Mouse (Mus musculus) midbrain, embryonic 12.5 days (tissue): ENCODE results near the gene Ccdc17. TPM values are rescaled to one million over a fixed set of nuclear protein-coding genes. Genes with fewer than 3 reads are reported as not detected.

Experiments used
- ATAC-seq: fragments of 200-750 bp; cut with Nextera tagmentation; 2 replicates; pipeline ENCODE4 v1.8.0; 2017; ENCODE audit warnings: low read depth, moderate TSS enrichment, moderate library complexity; ENCODE audit not compliant: low FRiP score
- H3K27ac ChIP-seq: fragments of 300-500 bp; sonication (generic); replicated peaks from 2 replicates; pipeline ENCODE4 v1.5.1; 2016; ENCODE audit warnings: mild to moderate bottlenecking
- H3K27me3 ChIP-seq: fragments of 300-500 bp; sonication (generic); 2 replicates; pipeline ENCODE4 v1.6.1; 2016; ENCODE audit warnings: mild to moderate bottlenecking
- H3K36me3 ChIP-seq: fragments of 300-500 bp; sonication (generic); 2 replicates; pipeline ENCODE4 v1.6.1; 2016
- H3K4me1 ChIP-seq: fragments of 300-500 bp; sonication (generic); 2 replicates; pipeline ENCODE4 v1.6.1; 2016
- H3K4me2 ChIP-seq: fragments of 300-500 bp; sonication (generic); replicated peaks from 2 replicates; pipeline ENCODE4 v1.6.1; 2016; ENCODE audit warnings: mild to moderate bottlenecking, moderate library complexity
- H3K4me3 ChIP-seq: fragments of 300-500 bp; sonication (generic); 2 replicates; pipeline ENCODE4 v1.5.1; 2016; ENCODE audit warnings: mild to moderate bottlenecking
- H3K9ac ChIP-seq: fragments of 300-500 bp; sonication (generic); replicated peaks from 2 replicates; pipeline ENCODE4 v1.6.1; 2016; ENCODE audit warnings: mild to moderate bottlenecking, moderate library complexity
- H3K9me3 ChIP-seq: fragments of 300-500 bp; sonication (generic); 2 replicates; pipeline ENCODE4 v1.6.1; 2016; ENCODE audit warnings: mild to moderate bottlenecking
- WGBS: fragments of 180-500 bp; shearing (Covaris S2); methylation state at CpG from one replicate; pipeline ENCODE4 v1.1.7; 2016; 5-methylcytosine and 5-hydroxymethylcytosine counted together
- polyA plus RNA-seq: library from polyadenylated mRNA; unstranded; fragments of >200 nt; fragmentation: Nextera tagmentation; extraction: Ambion mirVana; gene quantifications from 2 replicates; pipeline ENCODE4 v1.2.1, GENCODE M21; 2016

Gene Ccdc17
- polyA plus RNA-seq, 1 experiment from 2014 or later = 4.6 TPM

GRCm38 (mm10) chr4:116615237-116615636 is 18.8 kb downstream of the Ccdc17 start:
- Histone ChIP-seq H3K9me3 (no peaks in the 10 kb centered on the region), H3K4me3 (no peak overlapping the region), H3K27me3 (no peaks in the 10 kb centered on the region), H3K36me3 (peaks cover 80% of the 10 kb centered on the region), H3K27ac (no peak overlapping the region), H3K4me1 (no peaks in the 10 kb centered on the region), H3K9ac (no peak overlapping the region), H3K4me2 (no peak overlapping the region)
- no peak for ATAC-seq
- 98% methylated on average over 2 of the region's 2 CpGs for WGBS

GRCm38 (mm10) chr4:116624831-116625230 is 28.4 kb downstream of the Ccdc17 start:
- Histone ChIP-seq H3K27me3 (no peaks in the 10 kb centered on the region), H3K9me3 (no peaks in the 10 kb centered on the region), H3K4me2 (peak overlapping the region; percentile 66), H3K27ac (no peak overlapping the region), H3K4me3 (peak overlapping the region; percentile 99; the same call in 1 of the 2 replicates), H3K9ac (no peak overlapping the region), H3K36me3 (peaks cover 32% of the 10 kb centered on the region), H3K4me1 (peaks cover 21% of the 10 kb centered on the region)
- no peak for ATAC-seq
- 90% methylated on average over 4 of the region's 4 CpGs for WGBS

- H3K4me2 ChIP-seq = peak overlapping the region; percentile 66
- H3K9ac ChIP-seq = peak overlapping the region; percentile 94
- peaks cover 21% of the 10 kb centered on the region for H3K4me1 ChIP-seq
- peak overlapping the region; percentile 99 for H3K4me3 ChIP-seq
- no peaks in the 10 kb centered on the region for H3K27me3 ChIP-seq
- under 1% methylated on average over 53 of the region's 53 CpGs for WGBS
- H3K9me3 ChIP-seq = no peaks in the 10 kb centered on the region
- H3K27ac ChIP-seq = peak overlapping the region; percentile 95
- H3K36me3 ChIP-seq = peaks cover 15% of the 10 kb centered on the region
- peak; percentile 77 for ATAC-seq
These were observed 30.4 kb downstream of the Ccdc17 start for GRCm38 (mm10) chr4:116626658-116627358.

- Histone ChIP-seq H3K36me3 (peaks cover 16% of the 10 kb centered on the region), H3K4me2 (peak overlapping the region; percentile 66), H3K9me3 (no peaks in the 10 kb centered on the region), H3K4me3 (peak overlapping the region; percentile 99), H3K9ac (peak overlapping the region; percentile 94), H3K27ac (peak overlapping the region; percentile 95), H3K4me1 (peaks cover 21% of the 10 kb centered on the region), H3K27me3 (no peaks in the 10 kb centered on the region)
- ATAC-seq = peak; percentile 92
- WGBS = under 1% methylated on average over 13 of the region's 13 CpGs
These were observed 30.9 kb downstream of the Ccdc17 start for GRCm38 (mm10) chr4:116627359-116627716.

GRCm38 (mm10) chr4:116627722-116628662 is 31.5 kb downstream of the Ccdc17 start, which contains the start of gene Nasp:
TSS of gene Nasp (minus strand) at chr4:116627941.
- WGBS = 7% methylated on average over 23 of the region's 23 CpGs

GRCm38 (mm10) chr4:116635197-116635596 is 38.7 kb downstream of the Ccdc17 start:
- Histone ChIP-seq H3K9ac (no peak overlapping the region), H3K4me2 (no peak overlapping the region), H3K4me1 (no peaks in the 10 kb centered on the region), H3K9me3 (no peaks in the 10 kb centered on the region), H3K4me3 (no peak overlapping the region), H3K27ac (no peak overlapping the region), H3K36me3 (peaks cover 68% of the 10 kb centered on the region), H3K27me3 (no peaks in the 10 kb centered on the region)
- no peak for ATAC-seq
- 98% methylated on average over 1 of the region's 1 CpGs for WGBS

More at GRCm38 (mm10) chr4:116627722-116628662, 31.5 kb downstream of the Ccdc17 start, which contains the start of gene Nasp:
- no peaks in the 10 kb centered on the region for H3K9me3 ChIP-seq
- H3K4me1 ChIP-seq = peaks cover 21% of the 10 kb centered on the region
- peak within 1 kb of the TSS; percentile 99 for H3K4me3 ChIP-seq
- peak within 1 kb of the TSS; percentile 95 for H3K27ac ChIP-seq
- peak; percentile 89 for ATAC-seq
- peak within 1 kb of the TSS; percentile 94 for H3K9ac ChIP-seq
- H3K36me3 ChIP-seq = peaks cover 16% of the 10 kb centered on the region
- peak within 1 kb of the TSS; percentile 66 for H3K4me2 ChIP-seq
- no peaks in the 10 kb centered on the region for H3K27me3 ChIP-seq

- Histone ChIP-seq H3K4me2 (no peak overlapping the region), H3K27me3 (no peaks in the 10 kb centered on the region), H3K36me3 (peaks cover 92% of the 10 kb centered on the region), H3K9me3 (no peaks in the 10 kb centered on the region), H3K4me1 (no peaks in the 10 kb centered on the region), H3K4me3 (no peak overlapping the region), H3K9ac (no peak overlapping the region), H3K27ac (no peak overlapping the region)
- no peak for ATAC-seq
- over 99% methylated on average over 6 of the region's 6 CpGs for whole genome bisulfite sequencing
These were observed 42.4 kb downstream of the Ccdc17 start for GRCm38 (mm10) chr4:116638821-116639220.

GRCm38 (mm10) chr4:116642071-116642470 is 45.6 kb downstream of the Ccdc17 start:
- 100% methylated on average over 1 of the region's 1 CpGs for WGBS
- no peak for ATAC-seq
- H3K4me3 ChIP-seq = no peak overlapping the region
- H3K4me1 ChIP-seq = 0 out of 2 replicates have a peak, but pooled peaks cover 4% of the 10 kb centered on the region
- peaks cover 69% of the 10 kb centered on the region for H3K36me3 ChIP-seq
- H3K27me3 ChIP-seq = no peaks in the 10 kb centered on the region
- H3K4me2 ChIP-seq = no peak overlapping the region
- H3K27ac ChIP-seq = no peak overlapping the region
- no peaks in the 10 kb centered on the region for H3K9me3 ChIP-seq
- no peak overlapping the region for H3K9ac ChIP-seq

GRCm38 (mm10) chr4:116644326-116644725 is 47.9 kb downstream of the Ccdc17 start:
- no peak overlapping the region for H3K4me3 ChIP-seq
- no peak overlapping the region for H3K27ac ChIP-seq
- 68% methylated on average over 6 of the region's 6 CpGs for WGBS
- H3K9ac ChIP-seq = no peak overlapping the region
- peaks cover 67% of the 10 kb centered on the region for H3K36me3 ChIP-seq
- no peaks in the 10 kb centered on the region for H3K9me3 ChIP-seq
- no peak for ATAC-seq
- H3K27me3 ChIP-seq = no peaks in the 10 kb centered on the region
- no peak overlapping the region for H3K4me2 ChIP-seq
- H3K4me1 ChIP-seq = peaks cover 24% of the 10 kb centered on the region

GRCm38 (mm10) chr4:116645624-116646023 is 49.2 kb downstream of the Ccdc17 start:
- no peak for ATAC-seq
- Histone ChIP-seq H3K27ac (no peak overlapping the region), H3K9me3 (no peaks in the 10 kb centered on the region), H3K36me3 (peaks cover 55% of the 10 kb centered on the region), H3K4me1 (peaks cover 35% of the 10 kb centered on the region), H3K4me3 (no peak overlapping the region), H3K4me2 (no peak overlapping the region), H3K27me3 (no peaks in the 10 kb centered on the region), H3K9ac (no peak overlapping the region)
- WGBS = 92% methylated on average over 7 of the region's 7 CpGs

- H3K4me1 ChIP-seq = peaks cover 39% of the 10 kb centered on the region
- peak overlapping the region; percentile 91; the same call in 1 of the 2 replicates for H3K4me3 ChIP-seq
- peaks cover 26% of the 10 kb centered on the region for H3K36me3 ChIP-seq
- H3K27me3 ChIP-seq = no peaks in the 10 kb centered on the region
- H3K9ac ChIP-seq = no peak overlapping the region
- no peak overlapping the region for H3K27ac ChIP-seq
- ATAC-seq = no peak
- WGBS = 96% methylated on average over 2 of the region's 2 CpGs
- no peaks in the 10 kb centered on the region for H3K9me3 ChIP-seq
- H3K4me2 ChIP-seq = peak overlapping the region; percentile 81
These were observed 53.0 kb downstream of the Ccdc17 start for GRCm38 (mm10) chr4:116649411-116649810.
